Mouse (Mus musculus) ES-E14 (cell line): ENCODE data around the gene Mpp3. TPM values are rescaled to one million over a fixed set of nuclear protein-coding genes. Genes with fewer than 3 reads are reported as not detected.

Source experiments
- DNase-seq: peaks from one replicate; pipeline ENCODE4 v3.0.0-alpha.2; 2013; ENCODE audit warnings: low read depth, low spot score
- H3K27ac ChIP-seq: 2 replicates; pipeline ENCODE4 v1.5.1; 2012; ENCODE audit warnings: low read depth, mild to moderate bottlenecking, low read length, moderate library complexity, mixed read lengths; ENCODE audit not compliant: poor library complexity, insufficient read depth, severe bottlenecking
- H3K36me3 ChIP-seq: 2 replicates; pipeline ENCODE4 v1.6.1; 2012; ENCODE audit warnings: mild to moderate bottlenecking, low read length, moderate library complexity, mixed read lengths; ENCODE audit not compliant: control insufficient read depth, poor library complexity, insufficient read depth, severe bottlenecking
- H3K4me1 ChIP-seq, 2 experiments: fragments of 150-350 bp in 1 of 2; sonication (generic) in 1 of 2; 2 replicates each; pipeline ENCODE4 v1.6.1; 2012; ENCODE audit warnings: low read length in 2 of 2, mild to moderate bottlenecking in 1 of 2, mixed read lengths in 1 of 2; ENCODE audit not compliant: control insufficient read depth in 2 of 2, insufficient read depth in 2 of 2, poor library complexity in 1 of 2
- H3K4me3 ChIP-seq, 2 experiments: fragments of 150-350 bp in 1 of 2; sonication (generic) in 1 of 2; 2 replicates each; pipeline ENCODE4 v1.5.1; 2012; ENCODE audit warnings: low read length in 2 of 2, low read depth in 1 of 2, mild to moderate bottlenecking in 1 of 2, mixed read lengths in 1 of 2; ENCODE audit not compliant: insufficient read depth in 1 of 2, poor library complexity in 1 of 2, severe bottlenecking in 1 of 2
- H3K9ac ChIP-seq: 2 replicates; pipeline ENCODE4 v1.6.1; 2012; ENCODE audit warnings: low read depth, mild to moderate bottlenecking, low read length, mixed read lengths; ENCODE audit not compliant: poor library complexity, insufficient read depth, severe bottlenecking
- H3K9me3 ChIP-seq: fragments of 150-350 bp; sonication (generic); 2 replicates; pipeline ENCODE4 v1.6.1; 2012; ENCODE audit warnings: low read depth, mild to moderate bottlenecking, low read length; ENCODE audit not compliant: control insufficient read depth, insufficient read depth
- CHD2 ChIP-seq: IDR thresholded peaks from 2 replicates; pipeline ENCODE4 v1.6.1; 2014; ENCODE audit warnings: mild to moderate bottlenecking, low read depth, low read length, inconsistent platforms
- HCFC1 ChIP-seq: IDR thresholded peaks from 2 replicates; pipeline ENCODE4 v1.6.1; 2012; ENCODE audit warnings: low read length, inconsistent platforms, borderline replicate concordance; ENCODE audit not compliant: insufficient read depth
- MAFK ChIP-seq: IDR thresholded peaks from 2 replicates; pipeline ENCODE4 v1.6.1; 2014; ENCODE audit warnings: mild to moderate bottlenecking, low read depth, low read length, inconsistent platforms; ENCODE audit not compliant: insufficient read depth
- ZC3H11A ChIP-seq: IDR thresholded peaks from 2 replicates; pipeline ENCODE4 v1.6.1; 2012; ENCODE audit warnings: low read depth, mild to moderate bottlenecking, inconsistent platforms, low read length, borderline replicate concordance
- ZNF384 ChIP-seq: IDR thresholded peaks from 2 replicates; pipeline ENCODE4 v1.6.1; 2012; ENCODE audit warnings: low read depth, low read length, inconsistent platforms
- in situ Hi-C, 2 experiments: fragments of 600-800 bp; cut with MboI; formaldehyde crosslinking; loops; one replicate each; pipeline ENCODE4 v1.15.1; 2025; ENCODE audit warnings: low sequenced_read_pairs in 2 of 2, inconsistent platforms in 1 of 2; ENCODE audit not compliant: unreplicated experiment in 2 of 2
- total RNA-seq: library from RNA; depleted of rRNA; stranded (reverse); fragments of 300-350 nt; gene quantifications from 2 replicates; pipeline ENCODE4 v1.2.3, GENCODE M21; 2012

The Mpp3 gene
- total RNA-seq, 1 experiment = 5.2 TPM

DNA sequence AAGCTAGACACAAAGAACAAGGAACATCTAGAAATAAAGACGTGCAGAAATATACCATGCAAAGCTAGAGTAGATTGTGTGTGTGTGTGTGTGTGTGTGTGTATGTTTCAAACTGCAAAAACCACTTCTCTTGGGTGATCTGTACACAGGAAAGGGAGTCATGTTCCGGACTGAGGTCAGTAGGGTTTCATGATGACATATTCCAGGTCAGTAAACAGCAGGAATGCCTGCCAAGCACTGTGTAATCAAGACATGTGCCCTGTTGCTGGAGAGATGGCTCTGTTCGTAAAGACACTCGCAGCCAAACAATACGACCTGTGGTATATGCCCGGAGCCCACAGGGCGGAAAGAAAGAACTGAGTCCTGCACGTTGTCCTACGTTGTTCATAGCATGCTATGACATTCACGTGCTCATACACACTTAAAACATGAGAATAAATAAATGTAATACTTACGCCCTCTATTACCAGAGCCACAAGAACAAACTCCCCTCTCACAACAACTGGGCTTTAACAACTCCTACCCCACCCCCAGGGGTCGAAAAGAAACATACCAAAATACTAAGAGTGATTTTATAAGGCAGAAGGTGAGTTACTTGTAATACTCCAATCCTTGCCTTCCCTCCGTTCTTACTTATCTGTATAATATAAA lies 11.4 kb upstream of the Mpp3 start:
- TF ChIP-seq CHD2 (no peak), ZNF384 (no peak), HCFC1 (no peak), ZC3H11A (no peak), MAFK (no peak)
- DNase-seq = no peak
- no peaks in the 10 kb centered on the region for H3K36me3 ChIP-seq
- no peaks in the 10 kb centered on the region for H3K9me3 ChIP-seq
- no peaks in the 10 kb centered on the region; a peak in 1 of 4 replicates for H3K4me1 ChIP-seq
- no peak overlapping the region for H3K9ac ChIP-seq
- H3K27ac ChIP-seq = no peak overlapping the region
- no peak overlapping the region for H3K4me3 ChIP-seq
- in situ Hi-C loops = no loop called here

DNA sequence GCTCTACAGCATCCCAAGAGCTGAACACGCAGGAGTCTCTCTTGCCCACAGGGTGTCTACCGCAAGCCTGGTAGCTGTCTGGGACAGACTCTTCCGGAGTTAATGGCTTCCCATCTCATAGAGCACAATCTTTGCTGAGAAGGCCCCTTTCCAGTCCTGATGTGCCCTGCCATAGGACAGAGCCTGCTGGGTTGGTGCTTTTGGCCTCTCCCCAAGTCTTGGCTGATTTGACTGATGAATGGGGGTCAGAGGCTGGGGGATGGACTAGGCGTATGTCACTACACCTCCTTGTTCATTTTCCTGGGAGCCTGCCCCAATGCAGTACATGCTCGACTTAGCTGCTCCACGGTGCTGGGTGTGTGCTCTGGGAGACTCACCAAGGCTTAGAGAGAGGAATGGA lies 9.5 kb upstream of the Mpp3 start:
- DNase-seq = no peak
- no peak for TF ChIP-seq HCFC1
- no peak for TF ChIP-seq ZNF384
- TF ChIP-seq MAFK = no peak
- TF ChIP-seq ZC3H11A = no peak
- TF ChIP-seq CHD2 = no peak
- in situ Hi-C loops = no loop called here
- no peak overlapping the region for H3K9ac ChIP-seq
- no peaks in the 10 kb centered on the region for H3K36me3 ChIP-seq
- no peak overlapping the region for H3K27ac ChIP-seq
- H3K9me3 ChIP-seq = no peaks in the 10 kb centered on the region
- H3K4me3 ChIP-seq = no peak overlapping the region
- H3K4me1 ChIP-seq = no peaks in the 10 kb centered on the region; a peak in 1 of 4 replicates

DNA sequence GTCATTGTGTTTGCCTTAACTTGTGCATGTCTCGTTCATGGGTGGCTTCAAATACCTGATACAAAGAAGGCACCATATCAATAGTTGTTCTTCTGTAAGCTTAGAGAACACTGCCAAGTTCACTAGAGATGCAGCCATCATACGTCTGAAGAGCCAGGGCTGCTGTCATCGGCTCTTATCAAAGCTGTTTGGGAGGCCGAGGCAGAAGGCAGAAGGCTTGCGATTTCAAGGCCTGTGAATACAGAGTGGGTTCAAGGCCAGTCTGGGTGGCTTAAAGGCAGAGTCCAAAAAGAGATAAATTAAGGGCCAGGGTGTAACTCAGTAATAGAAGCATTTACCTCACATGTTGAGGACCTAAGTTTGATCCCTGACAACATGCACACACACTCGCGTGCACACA lies 8.1 kb upstream of the Mpp3 start:
- in situ Hi-C loops = no loop called here
- no peak overlapping the region for H3K4me3 ChIP-seq
- H3K9ac ChIP-seq = no peak overlapping the region
- no peaks in the 10 kb centered on the region for H3K9me3 ChIP-seq
- H3K36me3 ChIP-seq = no peaks in the 10 kb centered on the region
- H3K4me1 ChIP-seq = no peaks in the 10 kb centered on the region
- no peak overlapping the region for H3K27ac ChIP-seq
- no peak for DNase-seq
- no peak for TF ChIP-seq ZC3H11A

DNA sequence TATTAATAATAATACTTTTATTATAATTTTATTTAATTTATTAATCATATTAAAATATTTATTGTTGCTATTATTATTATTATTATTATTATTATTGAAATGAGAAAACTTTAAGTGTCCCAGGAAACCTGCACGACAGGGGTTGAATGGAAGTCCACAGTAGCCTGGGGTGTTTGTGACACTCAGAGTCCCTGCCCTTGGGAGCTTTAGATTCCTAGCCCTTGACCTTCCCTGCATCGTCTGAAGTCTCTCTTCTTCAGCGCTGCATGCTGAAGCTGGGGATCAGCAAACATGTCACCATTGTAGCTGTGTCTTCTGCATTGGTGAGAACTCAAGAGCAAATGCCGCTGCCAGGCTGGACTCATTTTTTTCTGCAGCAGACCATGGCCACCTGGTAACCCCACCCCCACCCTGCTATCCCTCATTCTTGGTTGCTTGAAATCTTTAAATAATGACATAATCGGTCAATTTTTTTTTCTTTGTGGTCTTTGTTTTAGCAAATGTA lies 7.2 kb upstream of the Mpp3 start:
- TF ChIP-seq MAFK (no peak), CHD2 (no peak), ZC3H11A (no peak), HCFC1 (no peak), ZNF384 (no peak)
- Histone ChIP-seq H3K4me1 (no peaks in the 10 kb centered on the region), H3K9ac (no peak overlapping the region), H3K27ac (no peak overlapping the region), H3K36me3 (no peaks in the 10 kb centered on the region), H3K9me3 (no peaks in the 10 kb centered on the region), H3K4me3 (no peak overlapping the region)
- DNase-seq = no peak
- in situ Hi-C loops = no loop called here

DNA sequence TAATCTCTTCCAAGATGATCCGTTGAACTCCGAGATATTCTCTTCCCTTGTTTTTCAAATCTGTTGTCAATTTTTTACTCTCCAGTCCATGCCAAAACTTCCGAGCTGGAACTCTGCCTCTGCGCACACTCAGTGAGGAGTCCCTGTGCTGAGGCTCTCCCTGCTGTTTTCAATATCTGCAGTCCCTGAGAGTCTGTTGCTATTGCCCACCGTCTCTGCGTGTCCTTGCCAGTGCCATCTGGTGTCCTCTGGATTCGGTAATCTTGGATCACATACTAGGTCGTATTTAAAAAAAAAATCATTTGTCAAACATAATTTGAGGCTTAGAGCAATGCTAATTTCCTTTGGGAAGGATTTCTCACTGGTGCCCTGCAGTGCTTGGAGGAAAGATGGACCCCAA lies 6.6 kb upstream of the Mpp3 start:
- H3K9ac ChIP-seq = no peak overlapping the region
- no peaks in the 10 kb centered on the region for H3K36me3 ChIP-seq
- DNase-seq = no peak
- no peaks in the 10 kb centered on the region for H3K4me1 ChIP-seq
- H3K9me3 ChIP-seq = no peaks in the 10 kb centered on the region
- in situ Hi-C loops = no loop called here
- no peak for TF ChIP-seq ZC3H11A
- no peak for TF ChIP-seq CHD2
- no peak for TF ChIP-seq MAFK
- no peak for TF ChIP-seq ZNF384
- no peak overlapping the region for H3K27ac ChIP-seq
- no peak overlapping the region for H3K4me3 ChIP-seq
